Mouse (Mus musculus) urinary bladder, postnatal 36 days (tissue): ENCODE data around the gene Mllt11.

ENCODE experiments used
- DNase-seq, 2 experiments: peaks; one replicate each; pipeline ENCODE4 v3.0.0; 2022; ENCODE audit warnings: low spot score in 2 of 2, mixed read lengths in 1 of 2

Gene Mllt11

GRCm38 (mm10) chr3:95246465-95247231 is 14.7 kb upstream of the Mllt11 start:
- peak in 1 of 2 experiments; percentile 62 for DNase-seq

- DNase-seq, result no peak
Measured at GRCm38 (mm10) chr3:95243086-95243485, 11.1 kb upstream of the Mllt11 start.

GRCm38 (mm10) chr3:95241498-95241897 is 9.5 kb upstream of the Mllt11 start, which contains the start of gene Gm128:
Gene Gm128 (minus strand): TSS chr3:95241598.
- no peak for DNase-seq

- no peak for DNase-seq
Measured at GRCm38 (mm10) chr3:95240900-95241299, 8.9 kb upstream of the Mllt11 start.

- DNase-seq, result no peak
Measured at GRCm38 (mm10) chr3:95239971-95240370, 8.0 kb upstream of the Mllt11 start.

- no peak for DNase-seq
Measured at GRCm38 (mm10) chr3:95239022-95239421, 7.1 kb upstream of the Mllt11 start.

GRCm38 (mm10) chr3:95237541-95238099 is 5.6 kb upstream of the Mllt11 start:
- no peak for DNase-seq

- no peak for DNase-seq
Measured at GRCm38 (mm10) chr3:95235386-95236301, 3.7 kb upstream of the Mllt11 start.

- no peak for DNase-seq
Measured at GRCm38 (mm10) chr3:95233303-95233980, 1.5 kb upstream of the Mllt11 start.

- peak in 1 of 2 experiments; percentile 45 for DNase-seq
Measured at GRCm38 (mm10) chr3:95232771-95233170, 800 bp upstream of the Mllt11 start.

- no peak for DNase-seq
Measured at GRCm38 (mm10) chr3:95230495-95231297, 1.3 kb downstream of the Mllt11 start.

- DNase-seq, result peak; percentile 41 to 45
Measured at GRCm38 (mm10) chr3:95229781-95230494, 2.0 kb downstream of the Mllt11 start.

GRCm38 (mm10) chr3:95228894-95229780 is 2.8 kb downstream of the Mllt11 start:
- peak; percentile 67 to 76 for DNase-seq

GRCm38 (mm10) chr3:95228148-95228893 is 3.6 kb downstream of the Mllt11 start, which contains the start of gene Cdc42se1:
Gene Cdc42se1 (plus strand): TSS chr3:95228732.
- DNase-seq, result peak; percentile 83 to 88

GRCm38 (mm10) chr3:95227214-95227613 is 4.8 kb downstream of the Mllt11 start:
- DNase-seq, result no peak

GRCm38 (mm10) chr3:95224295-95224694 is 7.7 kb downstream of the Mllt11 start:
- DNase-seq, result no peak

GRCm38 (mm10) chr3:95223041-95223440 is 8.9 kb downstream of the Mllt11 start:
- no peak for DNase-seq

- no peak for DNase-seq
Measured at GRCm38 (mm10) chr3:95218466-95219137, 13.4 kb downstream of the Mllt11 start.
